Mouse (Mus musculus) thymus, postnatal 4 days (tissue): ENCODE results near the gene Ccn2.
A peak's percentile ranks its signal among the peaks of the same experiment; 100 is the strongest.

Source experiments
- DNase-seq: peaks from one replicate; pipeline ENCODE4 v3.0.0; 2021

The Ccn2 gene

GRCm38 (mm10) chr10:24595250-24596002, at the start of gene Ccn2:
Gene Ccn2, plus strand, starts transcription at chr10:24595442.
- peak; percentile 27 for DNase-seq

GRCm38 (mm10) chr10:24552870-24553269, 42.4 kb upstream of the Ccn2 start:
- no peak for DNase-seq

- DNase-seq = no peak
Measured at GRCm38 (mm10) chr10:24554091-24554490, 41.2 kb upstream of the Ccn2 start.

GRCm38 (mm10) chr10:24558366-24558765, 36.9 kb upstream of the Ccn2 start:
- no peak for DNase-seq

- DNase-seq = no peak
Measured at GRCm38 (mm10) chr10:24569691-24570420, 25.4 kb upstream of the Ccn2 start.

GRCm38 (mm10) chr10:24572044-24572960, 22.9 kb upstream of the Ccn2 start:
- DNase-seq = no peak

GRCm38 (mm10) chr10:24573484-24573883, 21.8 kb upstream of the Ccn2 start:
- no peak for DNase-seq

GRCm38 (mm10) chr10:24581076-24581475, 14.2 kb upstream of the Ccn2 start:
- DNase-seq = no peak

- no peak for DNase-seq
Measured at GRCm38 (mm10) chr10:24588824-24589223, 6.4 kb upstream of the Ccn2 start.

GRCm38 (mm10) chr10:24589238-24589637, 6.0 kb upstream of the Ccn2 start:
- no peak for DNase-seq

GRCm38 (mm10) chr10:24590546-24590945, 4.7 kb upstream of the Ccn2 start:
- no peak for DNase-seq

- peak; percentile 93 for DNase-seq
Measured at GRCm38 (mm10) chr10:24591136-24591535, 4.1 kb upstream of the Ccn2 start.

GRCm38 (mm10) chr10:24591741-24592140, 3.5 kb upstream of the Ccn2 start:
- no peak for DNase-seq

GRCm38 (mm10) chr10:24592318-24592717, 2.9 kb upstream of the Ccn2 start:
- no peak for DNase-seq

- DNase-seq = no peak
Measured at GRCm38 (mm10) chr10:24592969-24593368, 2.3 kb upstream of the Ccn2 start.

- DNase-seq = no peak
Measured at GRCm38 (mm10) chr10:24593556-24593955, 1.7 kb upstream of the Ccn2 start.

- DNase-seq = no peak
Measured at GRCm38 (mm10) chr10:24596003-24596868, 994 bp downstream of the Ccn2 start.

GRCm38 (mm10) chr10:24596869-24597339, 1.7 kb downstream of the Ccn2 start:
- no peak for DNase-seq

- DNase-seq = no peak
Measured at GRCm38 (mm10) chr10:24597789-24598188, 2.5 kb downstream of the Ccn2 start.

- DNase-seq = no peak
Measured at GRCm38 (mm10) chr10:24598693-24599092, 3.5 kb downstream of the Ccn2 start.

GRCm38 (mm10) chr10:24599802-24600201, 4.6 kb downstream of the Ccn2 start:
- DNase-seq = no peak

GRCm38 (mm10) chr10:24603035-24603434, 7.8 kb downstream of the Ccn2 start:
- DNase-seq = no peak
